Mouse (Mus musculus): Measurements from ENCODE around the gene Ppp1r13b.

The Ppp1r13b gene

GRCm38 (mm10) chr12:111790631-111791030 lies 117.3 kb downstream of the Ppp1r13b start:
- no peak for DNase-seq

GRCm38 (mm10) chr12:111790090-111790489 lies 117.8 kb downstream of the Ppp1r13b start:
- no peak for DNase-seq

- DNase-seq = no peak
Measured at GRCm38 (mm10) chr12:111787015-111787414, 120.9 kb downstream of the Ppp1r13b start.

GRCm38 (mm10) chr12:111785174-111785573 lies 122.7 kb downstream of the Ppp1r13b start:
- DNase-seq = no peak

GRCm38 (mm10) chr12:111779544-111779943 lies 128.4 kb downstream of the Ppp1r13b start:
- DNase-seq = no peak

Data from embryo, embryonic 11 days (tissue).